29 mouse cellular contexts compared by ENCODE assay signal in the genomic region with DNA sequence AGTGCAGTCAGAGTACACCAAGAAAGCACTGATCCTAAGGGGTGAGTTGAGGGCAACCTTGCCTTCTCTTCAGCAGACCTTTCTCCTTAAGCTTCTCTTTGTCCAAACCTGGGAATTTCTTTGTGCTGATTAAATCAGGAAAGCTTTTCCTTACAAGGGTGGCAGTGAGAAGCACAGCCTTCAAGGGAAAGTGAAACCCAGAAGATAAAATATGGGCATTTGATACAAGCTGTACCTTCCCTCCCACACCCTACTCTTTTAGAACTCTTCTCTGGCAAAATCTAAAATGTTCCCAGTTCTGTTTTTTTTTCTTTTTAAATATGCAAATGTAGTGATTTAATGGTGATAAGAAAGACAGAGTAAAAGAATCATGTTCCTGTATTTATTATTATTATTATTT.
DNase-seq lines count a peak whose midpoint lies in the region; ATAC-seq and TF ChIP-seq lines count a peak whose summit lies in the region.
"Had no signal": no experiment of that assay in that cellular context is flagged by ENCODE, and none has a peak within 500 bp of the region (broad histone marks: within the 10 kb centered on the region; RNA-seq: fewer than 3 reads in every experiment).

No protein-coding gene starts in this region.

- intact Hi-C loops in left cerebral cortex, adult 2 months (cut with DNase I) = no loop called here

- no peak for DNase-seq in frontal cortex, postnatal 25 days (ENCODE audit: low spot score in 2 of 2)
- DNase-seq in left cerebral cortex, adult 2 months (ENCODE audit: extremely low spot score in 1 of 2, low spot score in 2 of 2) = no peak
- DNase-seq in left cerebral cortex, adult 11 months (ENCODE audit: low spot score) = no peak
- DNase-seq in right cerebral cortex, postnatal 25 days = peak; percentile 2
- no peak for DNase-seq in right cerebral cortex, postnatal 10 days (ENCODE audit: low spot score in 2 of 2)
- DNase-seq in telencephalon, adult 2 months (ENCODE audit: low read depth, low spot score) = peak; percentile 51
- DNase-seq in thymus, postnatal 10 days (ENCODE audit: low spot score in 2 of 2) = no peak
- DNase-seq: adrenal gland, postnatal 10 days; adrenal gland, postnatal 36 days; cerebellum, adult 11 months; cerebellum, adult 2 months; cerebellum, adult 9-11 months; cerebellum, postnatal 25 days; embryo, embryonic 11 days; gastrocnemius, postnatal 10 days; gastrocnemius, postnatal 36 days; heart, adult 2 months; heart, postnatal 14 days; heart, postnatal 4 days had no signal

- no peak for TF ChIP-seq CTCF in left cerebral cortex, adult 2 months (IDR thresholded peaks at IDR 0.05)

- ATAC-seq in frontal cortex, adult (ENCODE audit: low TSS enrichment) = peak; percentile 99
- ATAC-seq: forebrain, embryonic 15.5 days; Patski had no signal

- peak overlapping the region; percentile 16; the same call in 1 of the 2 replicates for H3K27ac ChIP-seq in left cerebral cortex, adult 2 months
- H3K27ac ChIP-seq: embryonic facial prominence, embryonic 10.5 days; embryonic facial prominence, embryonic 13.5 days; forebrain, embryonic 12.5 days; forebrain, embryonic 15.5 days; heart, adult 2 months; heart, embryonic 10.5 days; heart, embryonic 13.5 days; hindbrain, embryonic 15.5 days had no signal

- no peak overlapping the region for H3K4me3 ChIP-seq in left cerebral cortex, adult 2 months
- H3K4me3 ChIP-seq: embryonic facial prominence, embryonic 10.5 days; embryonic facial prominence, embryonic 13.5 days; erythroblast, embryonic 14.5 days; forebrain, embryonic 12.5 days; forebrain, embryonic 15.5 days; heart, adult 2 months; heart, embryonic 10.5 days; heart, embryonic 13.5 days; hindbrain, embryonic 15.5 days had no signal

Comparison
In these comparisons a context has a peak if more than half of its experiments do, and no peak if none do; other contexts are left out.
1. DNase-seq: peak in right cerebral cortex, postnatal 25 days (single experiment) and telencephalon, adult 2 months (single experiment); none in frontal cortex, postnatal 25 days (0 of 2), left cerebral cortex, adult 2 months (0 of 2), left cerebral cortex, adult 11 months (single experiment), right cerebral cortex, postnatal 10 days (0 of 2) and thymus, postnatal 10 days (0 of 2).